Mouse (Mus musculus) heart, adult 18-20 months (tissue): ENCODE results near the gene Phtf2. TPM values are rescaled to one million over a fixed set of nuclear protein-coding genes. Genes with fewer than 3 reads are reported as not detected.

Source experiments
- DNase-seq, 2 experiments: peaks; one replicate each; pipeline ENCODE4 v3.0.0; 2021 to 2022; ENCODE audit warnings: mixed read lengths in 1 of 2
- long read RNA-seq, 2 experiments: library from polyadenylated mRNA; stranded (forward); transcript quantifications; one replicate each; pipeline ENCODE4 v2.0.0; 2021
- total RNA-seq, 2 experiments: library from RNA; stranded (reverse); gene quantifications; 2 replicates each; pipeline ENCODE4 v1.2.3; 2021

Gene Phtf2
- 10 to 100 TPM; 62.5 to 66.6 TPM for total RNA-seq
- long read RNA-seq, experiment 1, full-length matches to known transcripts = 19 of 67 reads
- long read RNA-seq, experiment 1, partial matches to known transcripts = 7 of 67 reads
- long read RNA-seq, experiment 1, other reads (novel, unspliced or antisense) = 41 of 67 reads
- long read RNA-seq, experiment 2, full-length matches to known transcripts = 7 of 28 reads
- long read RNA-seq, experiment 2, partial matches to known transcripts = 1 of 28 reads
- long read RNA-seq, experiment 2, other reads (novel, unspliced or antisense) = 20 of 28 reads

DNA sequence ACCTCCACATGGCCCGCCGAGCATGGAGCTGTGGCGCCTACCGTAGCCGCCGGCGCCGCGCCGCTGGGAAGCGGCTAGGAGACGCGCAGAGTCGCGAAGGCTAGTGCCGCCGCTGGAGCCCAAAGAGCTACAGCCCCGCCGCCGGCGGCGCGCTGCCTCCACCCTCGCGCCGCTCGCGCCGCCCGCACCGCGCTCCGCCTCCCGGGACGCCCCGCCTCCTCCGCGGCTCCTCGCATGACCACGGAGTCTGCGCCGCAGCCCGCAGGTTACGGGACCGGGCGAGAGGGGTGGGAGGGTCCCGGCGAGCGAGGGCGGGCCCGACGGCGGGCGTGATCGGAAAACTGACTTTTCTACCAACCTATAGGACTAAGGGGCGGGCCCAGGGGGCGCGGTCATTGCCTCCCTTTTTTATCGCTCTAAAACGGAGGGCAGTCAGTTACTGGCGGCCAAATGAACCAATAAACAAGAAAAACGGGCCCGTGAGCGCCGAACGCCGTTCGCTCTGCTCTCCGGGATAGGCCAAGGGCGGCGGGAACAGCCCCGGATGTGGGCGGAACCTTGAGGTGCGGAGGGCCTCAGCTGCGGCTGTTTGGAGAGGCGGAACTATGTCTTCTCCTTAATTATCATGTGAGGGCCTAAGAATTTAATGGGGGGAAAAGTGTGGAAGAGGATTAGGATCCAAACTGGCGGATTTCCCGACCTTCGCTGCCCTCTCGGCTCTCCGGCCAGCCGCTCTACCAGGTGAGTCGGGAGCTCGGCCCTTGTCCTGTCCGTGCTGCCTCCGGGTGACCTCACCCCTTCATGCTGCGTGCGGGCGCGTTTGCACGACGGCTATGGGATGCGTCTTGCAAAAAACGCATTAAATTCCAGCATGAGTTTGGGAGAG is at the start of gene Phtf2, which contains the start of gene Tmem60:
Gene Phtf2, minus strand, starts transcription at position 210 of the 886 bp plus-strand sequence.
Gene Tmem60, plus strand, starts transcription at position 277 of the 886 bp plus-strand sequence.
- peak; percentile 99 for DNase-seq

DNA sequence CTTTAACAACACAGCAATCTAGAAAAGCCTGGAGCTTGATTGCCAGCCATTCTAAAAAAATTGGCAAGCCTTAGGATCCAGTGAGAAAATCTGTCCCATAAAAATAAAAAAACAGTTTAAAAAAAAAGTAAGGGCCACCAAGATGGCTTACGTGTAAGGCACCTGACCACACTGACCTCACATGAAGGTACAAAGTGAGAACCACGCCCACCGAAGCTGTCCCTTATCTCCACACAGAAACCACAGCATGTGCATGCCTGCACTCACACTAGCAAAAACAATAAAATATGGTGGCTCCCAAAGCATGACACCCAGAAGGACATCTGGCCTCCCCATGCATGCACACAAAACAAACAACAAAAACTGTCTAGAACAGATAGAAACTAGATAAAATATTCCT is 49.4 kb upstream of the Phtf2 start:
- DNase-seq = no peak

DNA sequence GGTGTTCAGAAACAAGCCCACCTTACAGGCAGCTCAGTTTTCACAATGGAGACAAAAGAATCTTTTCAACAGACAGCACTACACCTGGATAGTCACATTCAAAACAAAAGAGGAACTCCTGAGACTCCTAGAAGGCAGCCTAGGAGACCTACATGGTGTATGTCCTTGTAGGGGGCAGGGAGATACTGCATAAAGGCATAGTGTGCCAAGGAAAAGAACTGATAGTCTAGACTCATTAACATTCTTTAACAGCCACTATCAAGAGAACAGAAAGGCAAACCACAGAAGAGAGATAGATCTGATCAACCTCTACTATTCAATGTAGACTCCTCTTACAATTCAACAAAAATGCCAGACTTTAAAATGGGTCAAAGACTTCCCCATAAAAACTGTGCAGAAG is 48.5 kb upstream of the Phtf2 start:
- no peak for DNase-seq

DNA sequence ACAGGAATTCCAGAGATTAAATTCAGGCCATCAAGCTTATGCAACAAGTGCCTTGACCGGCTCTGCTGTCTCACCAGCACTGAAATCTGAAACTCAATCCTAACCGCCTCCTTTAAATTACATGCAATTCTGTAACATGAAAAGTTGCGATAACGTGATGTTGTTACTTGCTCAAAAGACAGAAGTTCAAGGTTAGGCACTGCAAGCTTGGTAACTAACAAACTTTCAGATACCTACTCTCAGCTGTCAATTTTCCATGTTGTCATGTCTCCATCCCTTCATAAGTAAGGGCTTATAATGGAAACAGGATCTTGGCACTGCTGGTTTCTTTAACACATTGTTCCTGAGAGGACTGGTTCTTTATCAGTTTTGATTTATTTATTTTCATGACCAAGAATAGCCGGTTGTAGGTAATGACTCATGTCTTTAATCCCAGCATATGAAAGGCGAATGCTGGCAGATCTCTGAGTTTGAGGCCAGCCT is 47.8 kb upstream of the Phtf2 start:
- no peak for DNase-seq

DNA sequence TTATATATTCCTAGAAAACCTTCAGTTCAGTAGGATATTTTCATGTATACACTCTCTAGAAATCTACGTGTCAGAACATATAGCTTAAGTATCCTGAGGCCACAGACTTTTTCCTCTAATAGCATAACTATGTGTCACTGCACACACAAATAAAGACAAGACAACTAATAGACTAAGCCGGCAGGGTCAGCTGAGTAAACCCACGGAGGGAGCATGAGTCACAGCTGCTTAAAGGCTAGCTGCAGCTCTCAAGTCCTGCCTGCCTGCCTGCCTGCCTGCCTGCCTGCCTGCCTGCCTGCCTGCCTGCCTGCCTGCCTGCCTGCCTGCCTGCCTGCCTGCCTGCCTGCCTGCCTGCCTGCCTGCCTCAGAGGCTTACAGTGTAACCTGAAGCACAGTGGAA is 43.5 kb upstream of the Phtf2 start:
- no peak for DNase-seq

DNA sequence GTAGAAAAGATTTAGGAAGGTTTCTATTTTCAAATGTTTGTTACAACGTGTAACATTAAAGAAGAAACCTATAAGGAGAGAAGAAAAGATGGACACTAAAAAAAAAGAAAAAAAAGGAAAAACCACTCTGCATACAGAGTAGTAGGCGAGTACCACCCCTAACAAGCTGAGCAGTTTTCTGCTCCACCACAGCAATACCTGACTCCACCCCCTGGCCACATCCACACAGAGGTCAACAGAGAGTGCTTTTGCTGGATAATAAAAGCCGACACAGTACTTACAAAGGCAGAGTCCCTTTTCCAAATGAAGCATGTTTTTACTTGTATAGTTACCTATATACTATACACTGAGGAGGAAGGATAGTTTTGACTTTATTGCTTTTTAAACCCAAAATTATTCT is 42.7 kb upstream of the Phtf2 start:
- DNase-seq = no peak

DNA sequence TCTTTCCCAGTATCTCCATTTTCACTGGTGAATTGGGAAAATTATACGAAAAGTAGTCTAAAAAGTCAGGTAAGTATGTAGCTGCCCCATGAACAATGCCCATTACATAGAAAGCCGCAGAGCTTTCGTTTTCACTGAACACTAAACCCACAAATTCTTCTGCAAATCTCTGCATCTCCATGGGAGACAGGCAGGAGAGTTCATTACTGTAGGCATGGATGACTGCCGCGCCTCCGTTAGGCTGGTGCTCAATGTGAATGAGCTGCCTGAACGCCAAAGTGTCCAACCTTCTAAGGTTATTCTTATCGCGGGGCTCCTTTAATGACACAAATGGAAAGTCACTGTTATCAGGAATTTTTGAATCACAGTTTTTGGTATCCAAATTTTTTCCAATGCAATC is 37.6 kb upstream of the Phtf2 start:
- no peak for DNase-seq

DNA sequence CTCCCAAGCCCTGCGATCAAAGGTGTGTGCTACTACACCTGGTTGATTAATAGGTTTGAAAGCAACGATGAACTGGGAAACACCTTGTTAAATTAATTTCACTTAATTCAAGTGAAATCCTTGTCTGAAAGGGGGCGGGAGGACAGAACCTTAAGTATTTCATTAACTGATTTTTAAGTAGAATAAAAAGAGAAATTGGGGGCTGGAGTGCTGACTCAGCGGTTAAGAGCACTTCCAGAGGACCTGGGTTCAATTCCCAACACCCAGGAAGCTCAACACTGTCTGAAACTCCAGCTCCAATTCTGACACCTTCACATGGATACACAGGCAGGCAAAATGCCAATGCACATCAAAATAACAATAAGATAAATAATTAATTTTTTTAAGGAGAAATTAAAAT is 37.0 kb upstream of the Phtf2 start:
- DNase-seq = no peak

DNA sequence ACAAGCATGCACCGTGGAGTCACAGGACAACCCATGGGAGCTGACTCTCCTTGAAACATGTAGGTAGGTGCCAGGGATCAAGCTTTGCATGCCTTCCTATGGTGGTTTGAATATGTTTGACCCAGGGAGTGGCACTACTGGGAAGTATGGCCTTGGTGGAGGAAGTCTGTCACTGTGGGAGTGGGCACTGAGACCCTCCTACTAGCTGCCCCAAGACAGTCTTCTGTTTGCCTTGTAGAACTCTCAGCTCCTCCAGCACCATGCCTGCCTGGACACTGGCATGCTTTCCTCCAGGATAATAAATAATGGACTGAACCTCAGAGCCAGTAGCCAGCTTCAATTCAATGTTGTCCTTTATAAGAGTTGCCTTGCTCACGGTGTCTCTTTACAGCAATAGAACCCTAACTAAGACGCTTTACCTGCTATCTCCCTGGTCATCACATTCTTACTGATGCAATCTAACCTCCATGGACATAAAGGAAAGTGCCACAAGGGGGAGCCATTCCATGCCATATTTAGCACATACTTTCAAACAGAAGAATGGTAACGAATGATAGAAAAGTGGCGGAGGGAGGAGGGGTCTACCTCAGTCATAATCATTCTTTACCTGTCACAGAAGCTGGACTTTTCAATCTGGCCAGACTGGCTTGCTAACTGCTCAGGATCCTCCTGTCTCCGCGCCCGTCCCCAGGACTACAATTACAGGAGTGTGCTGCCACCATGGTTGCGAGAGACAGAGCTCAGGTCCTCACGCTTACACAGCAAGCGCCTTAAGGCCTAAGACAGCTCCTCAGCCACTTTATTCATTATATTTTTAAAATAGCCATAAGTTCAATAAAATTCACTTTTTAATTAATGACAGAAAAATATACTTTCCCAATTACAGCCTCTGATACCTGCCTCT is 31.7 kb upstream of the Phtf2 start:
- DNase-seq = peak; percentile 48 to 86

DNA sequence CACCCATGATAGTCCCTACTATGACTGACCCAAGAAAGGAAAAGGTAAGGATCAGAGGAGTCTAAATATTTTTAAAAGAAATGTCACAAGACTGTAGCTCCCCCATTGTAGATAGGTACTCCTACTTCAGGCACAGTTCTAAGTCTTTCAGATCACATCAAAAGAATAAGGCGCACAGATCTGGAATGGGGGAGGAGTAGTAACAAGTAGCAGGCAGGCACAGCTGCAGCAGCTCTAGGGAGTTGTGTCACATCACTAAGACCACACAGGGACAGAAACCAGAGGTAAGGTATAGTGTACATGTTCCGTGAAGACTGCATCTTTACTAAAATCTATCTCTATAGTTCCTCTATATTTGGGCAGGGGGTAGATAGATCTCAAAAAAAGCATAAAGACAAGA is 29.8 kb upstream of the Phtf2 start:
- no peak for DNase-seq

DNA sequence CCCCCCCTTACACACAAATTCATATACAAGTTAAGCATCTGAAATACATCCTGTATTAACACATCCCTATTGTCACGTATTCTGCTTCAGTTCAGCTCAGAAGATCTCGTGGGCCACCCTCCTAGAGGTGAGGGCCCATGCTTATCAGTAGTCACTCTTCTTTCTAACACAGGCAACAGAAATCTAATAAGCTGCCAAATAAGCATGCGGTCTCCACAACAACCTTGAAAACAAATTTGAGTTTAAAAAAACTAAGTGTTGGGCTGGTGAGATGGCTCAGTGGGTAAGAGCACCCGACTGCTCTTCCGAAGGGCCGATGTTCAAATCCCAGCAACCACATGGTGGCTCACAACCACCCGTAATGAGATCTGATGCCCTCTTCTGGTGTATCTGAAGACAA is 24.3 kb upstream of the Phtf2 start:
- DNase-seq = no peak

DNA sequence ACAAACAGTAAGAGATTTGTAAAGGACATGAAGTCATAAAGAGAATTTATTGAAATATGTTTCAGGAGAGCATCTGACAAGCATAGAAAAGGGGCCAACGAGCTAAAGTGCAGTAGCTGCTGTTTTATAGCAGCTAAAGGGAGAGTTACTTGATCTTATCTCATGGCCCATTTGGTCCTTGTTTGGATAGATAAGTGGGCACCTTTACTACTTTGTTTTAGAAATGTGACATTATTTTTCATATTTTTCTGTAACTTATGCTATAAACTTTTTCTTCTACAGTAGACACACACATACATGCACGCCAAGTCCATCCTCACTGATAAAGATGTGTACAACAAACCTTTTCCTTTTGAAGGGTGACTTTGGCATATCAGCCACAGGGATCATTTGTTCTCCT is 23.5 kb upstream of the Phtf2 start:
- no peak for DNase-seq

DNA sequence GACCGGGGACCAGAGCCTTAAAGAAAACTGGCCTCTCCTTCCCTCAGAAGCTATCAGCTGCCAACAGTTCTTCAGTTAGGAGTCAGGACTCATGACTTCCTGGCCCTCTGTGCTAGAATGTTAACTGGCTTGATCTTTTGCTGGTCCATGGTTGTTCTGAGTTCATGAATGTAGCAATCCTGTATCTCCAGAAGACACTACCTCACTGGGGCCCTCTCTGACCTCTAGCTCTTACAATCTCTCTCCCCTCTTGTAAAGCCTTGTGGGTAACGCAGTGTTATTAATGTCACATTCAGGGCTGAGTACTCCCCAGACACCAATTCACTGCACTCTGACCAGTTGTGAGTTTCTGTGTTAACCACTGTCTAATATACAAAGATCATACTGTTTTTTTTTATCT is 22.7 kb upstream of the Phtf2 start:
- no peak for DNase-seq

DNA sequence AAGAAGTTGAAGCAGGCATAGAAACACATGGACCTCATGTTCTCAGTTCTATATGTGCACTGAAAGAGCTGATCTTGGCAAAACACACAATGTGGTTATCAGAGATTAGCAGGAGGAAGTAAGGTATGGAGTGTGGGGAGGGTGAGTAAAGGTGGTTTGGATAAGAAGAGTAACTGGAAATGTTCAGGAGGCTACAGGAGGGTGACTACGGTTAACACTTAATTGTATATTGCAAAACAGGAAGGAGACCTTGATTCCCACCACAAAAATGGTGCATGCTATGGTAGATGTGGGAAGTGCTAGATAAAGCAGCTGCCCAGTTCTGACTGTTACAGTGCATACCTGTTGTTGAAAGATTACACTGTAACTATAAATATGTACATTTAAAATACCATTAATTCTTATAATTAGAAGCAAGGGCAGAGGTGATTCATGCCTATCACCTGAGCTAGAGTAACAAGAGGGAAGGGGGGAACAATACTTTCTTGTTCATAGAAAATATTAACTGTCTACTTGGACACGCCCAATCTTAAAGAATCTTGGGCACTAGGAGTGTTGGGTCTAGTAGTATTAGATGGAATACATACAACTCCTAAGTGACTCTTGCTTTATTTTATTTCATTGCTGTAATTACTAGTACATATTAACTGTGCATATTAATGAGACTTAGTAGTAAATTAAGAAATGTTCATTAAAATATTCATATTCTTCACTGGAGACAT is 15.7 kb upstream of the Phtf2 start:
- DNase-seq = no peak

DNA sequence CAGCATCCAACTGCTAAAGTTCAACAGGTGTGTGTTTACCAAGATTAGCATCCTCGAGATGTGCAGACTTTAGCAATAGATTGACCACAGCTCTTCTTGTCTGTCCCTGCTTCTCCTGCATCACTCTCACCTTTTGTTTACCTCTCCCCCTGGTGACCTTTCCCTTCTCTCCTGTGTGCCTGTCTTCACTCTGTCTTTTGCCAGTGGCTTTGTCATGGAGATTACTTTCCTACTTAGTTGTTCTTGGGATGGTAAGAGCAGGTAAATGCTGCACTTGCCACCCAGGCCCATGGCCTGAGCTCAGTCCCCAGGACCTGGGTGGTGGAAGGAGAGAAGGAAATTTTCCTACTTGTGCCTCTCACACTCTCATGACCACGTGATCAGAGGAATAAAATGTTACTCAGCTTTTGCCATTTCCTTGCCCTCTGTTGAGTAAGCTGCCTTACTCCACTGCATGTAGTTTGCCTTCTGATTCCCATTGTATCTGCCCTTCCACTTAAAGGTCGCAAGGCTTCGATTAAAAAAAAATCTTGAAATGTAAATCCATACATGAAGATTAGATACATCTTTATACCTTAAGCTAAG is 2.2 kb upstream of the Phtf2 start:
- DNase-seq = no peak

DNA sequence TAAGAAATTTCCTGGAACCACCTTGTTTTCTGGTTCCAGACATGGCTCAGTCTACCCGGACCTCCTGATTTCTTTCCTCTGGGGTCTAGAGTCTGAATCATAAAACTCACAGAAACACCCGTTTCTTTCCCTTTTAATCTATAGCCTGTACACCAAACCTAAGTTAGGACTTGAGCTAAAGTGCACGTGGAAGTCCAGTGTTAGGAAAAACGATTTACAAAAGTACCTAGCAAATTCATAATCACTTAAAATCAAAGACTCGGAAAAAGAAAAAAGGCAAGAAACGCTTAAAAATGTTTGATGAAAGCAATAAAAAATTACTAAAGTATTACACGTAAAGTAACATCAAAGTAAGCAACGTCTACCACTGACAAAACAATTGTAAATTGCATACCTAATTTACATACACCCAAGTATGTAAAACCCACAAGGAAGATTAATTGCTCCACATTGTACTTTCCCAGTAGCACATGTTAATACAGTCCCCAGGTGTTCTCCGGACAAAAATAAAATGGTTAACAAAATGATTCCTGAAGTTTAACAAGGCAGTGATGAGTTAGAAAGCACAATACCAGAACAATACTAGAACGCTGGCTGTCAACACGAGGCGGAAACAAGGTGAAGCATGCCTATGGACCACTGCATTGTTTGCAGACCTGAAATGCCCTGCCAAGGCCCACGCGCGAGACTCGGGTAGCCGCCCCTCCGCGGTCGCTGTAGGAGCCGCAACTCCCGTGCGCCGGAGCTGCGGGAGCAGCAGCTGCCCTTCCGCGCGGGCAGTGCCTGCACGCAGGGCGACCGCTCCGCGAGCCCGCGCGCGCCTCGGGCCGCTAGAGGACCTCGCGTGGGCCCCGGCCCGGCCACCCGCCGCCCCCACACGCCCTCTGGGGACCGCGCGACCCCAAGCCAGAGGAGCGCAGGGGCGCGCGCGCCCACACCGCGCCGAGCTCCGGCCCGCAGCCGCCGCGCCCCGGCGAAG is 838 bp downstream of the Phtf2 start:
- peak; percentile 55 to 67 for DNase-seq

DNA sequence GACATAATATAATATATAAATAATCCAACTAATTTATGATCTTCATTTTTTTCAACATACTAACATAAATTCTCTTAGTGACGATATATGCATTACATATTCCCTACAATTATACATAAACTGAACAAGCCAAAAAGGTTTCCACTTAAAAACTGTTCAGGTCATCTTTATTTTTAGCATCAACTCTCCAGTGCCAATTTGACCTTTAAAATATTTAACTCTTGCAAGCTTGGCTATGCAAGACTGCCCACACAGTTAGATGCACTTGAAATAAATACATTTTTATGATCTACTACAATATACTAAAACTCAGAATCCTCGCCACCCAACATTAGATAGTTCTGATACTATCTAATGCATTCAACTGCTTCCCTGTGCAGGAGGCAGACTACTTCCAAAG is 1.5 kb downstream of the Phtf2 start:
- no peak for DNase-seq

DNA sequence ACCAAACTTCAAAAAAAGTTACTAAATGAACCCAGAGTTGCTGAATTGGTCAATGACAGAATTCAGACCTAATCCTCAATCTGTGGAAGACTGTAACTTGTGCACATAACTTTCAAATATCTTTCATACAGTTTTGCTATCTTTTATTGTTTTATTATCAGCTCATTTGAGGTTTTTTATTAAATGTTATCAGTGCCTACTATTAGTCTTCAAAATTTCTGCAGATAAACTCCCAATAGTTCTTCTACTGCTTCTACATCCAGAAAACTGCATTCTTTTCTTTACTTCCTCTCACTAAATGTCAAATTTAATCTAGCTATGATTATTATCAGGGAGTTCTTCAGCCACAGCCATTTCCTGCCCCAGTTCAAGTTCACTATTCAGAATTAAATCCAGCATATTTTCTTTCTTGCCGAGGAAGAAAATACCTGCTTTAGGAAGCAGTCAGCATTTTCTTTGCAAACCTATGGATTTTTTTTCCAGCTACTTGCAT is 4.9 kb downstream of the Phtf2 start:
- DNase-seq = no peak

DNA sequence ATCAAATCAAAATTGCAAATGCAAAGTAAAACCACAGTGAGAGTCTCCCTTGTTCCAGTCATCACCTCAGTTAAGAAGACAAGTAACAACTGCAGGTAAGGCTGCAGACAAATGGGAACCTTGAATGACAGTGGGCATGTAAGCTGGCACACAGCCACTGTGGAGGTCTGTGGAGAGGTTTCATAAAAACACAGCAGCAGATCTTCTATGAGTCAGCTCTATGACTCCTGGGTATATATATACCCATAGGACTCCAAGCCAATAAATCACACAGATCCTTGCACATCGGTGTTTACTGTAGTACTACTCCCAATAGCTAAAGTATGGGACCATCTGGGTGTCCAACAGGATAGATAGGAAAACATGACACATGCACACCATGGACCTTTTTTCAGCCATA is 8.8 kb downstream of the Phtf2 start:
- DNase-seq = no peak
